Mouse (Mus musculus) intestine, embryonic 14.5 days (tissue): ENCODE data around the gene Tmem198b. TPM values are rescaled to one million over a fixed set of nuclear protein-coding genes. Genes with fewer than 3 reads are reported as not detected.

Experiments
- ATAC-seq: fragments of 200-750 bp; cut with Nextera tagmentation; replicated peaks from 2 replicates; pipeline ENCODE4 v1.8.0; 2017; ENCODE audit warnings: low read depth, moderate number of reproducible peaks, moderate TSS enrichment, moderate library complexity; ENCODE audit not compliant: low FRiP score, low TSS enrichment
- DNase-seq: peaks from one replicate; pipeline ENCODE4 v3.0.0-alpha.2; 2018; ENCODE audit warnings: low spot score
- H3K27ac ChIP-seq: fragments of 300-500 bp; sonication (generic); 2 replicates; pipeline ENCODE4 v1.5.1; 2014; ENCODE audit warnings: low read depth, mild to moderate bottlenecking, control low read depth
- H3K27me3 ChIP-seq: fragments of 300-500 bp; sonication (generic); replicated peaks from 2 replicates; pipeline ENCODE4 v1.6.1; 2014; ENCODE audit warnings: low read length, control low read depth; ENCODE audit not compliant: control insufficient read depth, insufficient read depth
- H3K36me3 ChIP-seq: fragments of 300-500 bp; sonication (generic); 2 replicates; pipeline ENCODE4 v1.6.1; 2014; ENCODE audit warnings: low read length, control low read depth; ENCODE audit not compliant: control insufficient read depth, insufficient read depth
- H3K4me1 ChIP-seq: fragments of 300-500 bp; sonication (generic); replicated peaks from 2 replicates; pipeline ENCODE4 v1.6.1; 2014; ENCODE audit warnings: low read length, control low read depth, mixed read lengths; ENCODE audit not compliant: control insufficient read depth, insufficient read depth
- H3K4me2 ChIP-seq: fragments of 300-500 bp; sonication (generic); 2 replicates; pipeline ENCODE4 v1.6.1; 2014; ENCODE audit warnings: low read length
- H3K4me3 ChIP-seq: fragments of 300-500 bp; sonication (generic); 2 replicates; pipeline ENCODE4 v1.5.1; 2014; ENCODE audit warnings: low read depth, low read length, control low read depth, mixed read lengths
- H3K9ac ChIP-seq: fragments of 300-500 bp; sonication (generic); 2 replicates; pipeline ENCODE4 v1.6.1; 2014; ENCODE audit warnings: mild to moderate bottlenecking, low read length
- H3K9me3 ChIP-seq: fragments of 300-500 bp; sonication (generic); 2 replicates; pipeline ENCODE4 v1.6.1; 2016; ENCODE audit warnings: low read length, control low read depth; ENCODE audit not compliant: control insufficient read depth
- WGBS: fragments of 180-500 bp; shearing (Covaris S2); extraction: QIAGEN DNeasy Blood & Tissue Kit; methylation state at CpG from one replicate; pipeline ENCODE4 v1.1.7; 2014; 5-methylcytosine and 5-hydroxymethylcytosine counted together
- polyA plus RNA-seq: library from polyadenylated mRNA; unstranded; fragments of >200 nt; fragmentation: Nextera tagmentation; extraction: Ambion mirVana; gene quantifications from 2 replicates; pipeline ENCODE4 v1.2.1, GENCODE M21; 2014

Tmem198b gene
- polyA plus RNA-seq, 1 experiment from 2014 or later = 13.2 TPM

DNA sequence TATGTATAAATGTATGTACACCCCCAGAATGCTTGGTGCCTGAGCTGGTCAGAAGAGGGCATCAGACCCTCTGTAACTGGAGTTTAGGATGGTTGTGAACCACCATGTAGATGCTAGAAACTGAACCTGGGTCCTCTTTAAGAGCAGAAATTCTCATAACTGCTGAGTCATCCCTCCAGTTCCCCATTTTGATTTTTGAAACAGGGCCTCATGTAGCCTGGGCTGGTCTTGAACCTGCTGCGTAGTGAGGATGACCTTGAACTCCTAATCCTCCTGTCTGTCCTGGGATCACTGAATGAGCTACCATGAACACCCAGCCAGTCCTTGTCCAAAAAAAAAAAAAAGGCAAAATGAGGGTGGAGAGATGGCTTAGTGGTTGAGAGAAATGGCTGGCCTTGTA is 10.9 kb downstream of the Tmem198b start:
- Histone ChIP-seq H3K9me3 (no peaks in the 10 kb centered on the region), H3K27me3 (no peaks in the 10 kb centered on the region), H3K36me3 (no peaks in the 10 kb centered on the region), H3K4me2 (no peak overlapping the region), H3K4me1 (no peaks in the 10 kb centered on the region), H3K27ac (no peak overlapping the region), H3K9ac (no peak overlapping the region), H3K4me3 (no peak overlapping the region)
- ATAC-seq = no peak
- DNase-seq = no peak
- 88% methylated on average over 1 of the region's 1 CpGs for WGBS

DNA sequence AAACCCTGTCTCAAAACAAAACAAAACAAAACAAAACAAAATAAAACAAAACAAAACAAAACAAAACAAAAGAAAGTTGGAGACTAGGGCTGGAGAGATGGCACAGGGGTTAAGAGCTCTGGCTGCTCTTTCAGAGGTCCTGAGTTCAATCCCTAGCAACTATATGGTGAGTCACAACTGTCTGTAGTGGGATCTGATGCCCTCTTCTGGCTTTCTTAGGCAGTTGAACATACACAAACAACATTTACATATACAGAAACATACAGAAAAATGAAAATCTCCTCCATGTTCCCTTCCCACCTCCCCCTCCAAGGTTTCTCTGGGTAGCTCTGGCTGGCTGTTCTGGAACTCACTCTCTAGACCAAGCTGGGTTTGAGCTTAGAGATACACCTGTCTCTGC is 12.1 kb downstream of the Tmem198b start:
- Histone ChIP-seq H3K4me1 (no peaks in the 10 kb centered on the region), H3K9ac (no peak overlapping the region), H3K9me3 (no peaks in the 10 kb centered on the region), H3K4me2 (no peak overlapping the region), H3K27me3 (no peaks in the 10 kb centered on the region), H3K36me3 (no peaks in the 10 kb centered on the region), H3K4me3 (no peak overlapping the region), H3K27ac (no peak overlapping the region)
- DNase-seq (no peak), ATAC-seq (no peak)

DNA sequence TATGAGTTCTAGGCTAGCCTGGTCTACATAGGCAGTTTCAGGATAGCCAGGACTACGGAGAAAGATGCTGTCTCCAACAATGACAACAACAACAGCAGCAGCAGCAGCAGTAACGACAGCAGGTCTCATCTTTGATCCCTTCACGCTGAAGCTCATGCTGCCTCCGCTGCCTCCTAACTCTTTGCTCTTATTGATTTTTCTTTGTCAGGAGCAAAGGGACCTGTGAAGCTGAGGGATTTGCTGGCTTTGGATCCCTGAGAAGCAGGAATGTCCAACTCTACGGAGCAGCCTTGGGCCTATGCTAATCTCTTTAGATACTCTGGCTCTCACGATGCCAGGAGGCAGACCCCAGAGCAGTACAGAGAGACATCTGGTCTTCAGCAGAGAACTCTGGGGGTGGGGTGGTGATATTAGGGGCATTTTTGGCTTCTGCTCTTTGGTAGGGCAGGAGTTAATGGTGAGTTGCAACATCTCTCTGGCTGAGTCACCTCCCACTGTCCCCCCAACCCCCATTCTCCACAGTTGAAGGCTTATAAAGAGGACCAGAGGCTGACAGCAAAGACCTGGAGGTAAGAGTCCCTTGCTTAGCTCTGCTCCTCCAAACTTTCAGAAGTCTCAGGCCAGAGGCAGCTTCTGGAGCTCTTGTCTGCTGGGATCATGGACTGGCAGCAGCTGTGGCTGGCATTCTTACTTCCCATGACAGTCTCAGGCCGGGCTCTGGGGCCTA is 13.6 kb downstream of the Tmem198b start, which contains the start of gene Mmp19:
Mmp19 (plus strand) TSS at position 513 of the 727 bp plus-strand sequence.
- H3K4me1 ChIP-seq = no peaks in the 10 kb centered on the region
- no peaks in the 10 kb centered on the region for H3K9me3 ChIP-seq
- H3K4me2 ChIP-seq = no peak within 1 kb of the TSS
- no peak within 1 kb of the TSS for H3K27ac ChIP-seq
- no peak within 1 kb of the TSS for H3K4me3 ChIP-seq
- ATAC-seq (no peak), DNase-seq (no peak)
- no peaks in the 10 kb centered on the region for H3K27me3 ChIP-seq
- no peaks in the 10 kb centered on the region for H3K36me3 ChIP-seq
- H3K9ac ChIP-seq = no peak within 1 kb of the TSS
- 64% methylated on average over 7 of the region's 7 CpGs for WGBS

DNA sequence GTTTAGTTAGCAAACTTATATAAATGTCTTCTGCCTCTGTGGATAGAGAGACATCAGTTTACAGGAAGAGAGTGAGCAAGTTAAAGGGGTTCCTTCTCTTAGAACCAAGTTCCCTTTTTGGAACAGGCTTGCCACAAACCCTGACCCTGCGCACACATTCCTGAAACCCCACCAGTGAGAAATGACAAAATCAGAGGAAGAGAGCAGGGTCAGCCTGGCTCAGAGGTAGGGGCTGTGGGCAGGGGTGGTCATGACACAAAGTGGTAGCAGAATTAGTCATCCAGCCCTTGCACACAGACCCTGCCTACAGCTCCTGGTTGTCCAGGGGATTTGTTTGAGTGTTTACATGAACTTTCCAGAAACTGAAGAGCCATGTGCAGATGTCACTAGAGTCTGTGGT is 24.0 kb downstream of the Tmem198b start:
- H3K27ac ChIP-seq = peak overlapping the region; percentile 38; the same call in 1 of the 2 replicates
- ATAC-seq = no peak
- H3K36me3 ChIP-seq = no peaks in the 10 kb centered on the region
- H3K9me3 ChIP-seq = no peaks in the 10 kb centered on the region
- no peak overlapping the region for H3K4me2 ChIP-seq
- DNase-seq = no peak
- no peak overlapping the region for H3K9ac ChIP-seq
- WGBS = 95% methylated on average over 1 of the region's 1 CpGs
- H3K4me1 ChIP-seq = peaks cover 10% of the 10 kb centered on the region
- no peaks in the 10 kb centered on the region for H3K27me3 ChIP-seq
- H3K4me3 ChIP-seq = no peak overlapping the region

DNA sequence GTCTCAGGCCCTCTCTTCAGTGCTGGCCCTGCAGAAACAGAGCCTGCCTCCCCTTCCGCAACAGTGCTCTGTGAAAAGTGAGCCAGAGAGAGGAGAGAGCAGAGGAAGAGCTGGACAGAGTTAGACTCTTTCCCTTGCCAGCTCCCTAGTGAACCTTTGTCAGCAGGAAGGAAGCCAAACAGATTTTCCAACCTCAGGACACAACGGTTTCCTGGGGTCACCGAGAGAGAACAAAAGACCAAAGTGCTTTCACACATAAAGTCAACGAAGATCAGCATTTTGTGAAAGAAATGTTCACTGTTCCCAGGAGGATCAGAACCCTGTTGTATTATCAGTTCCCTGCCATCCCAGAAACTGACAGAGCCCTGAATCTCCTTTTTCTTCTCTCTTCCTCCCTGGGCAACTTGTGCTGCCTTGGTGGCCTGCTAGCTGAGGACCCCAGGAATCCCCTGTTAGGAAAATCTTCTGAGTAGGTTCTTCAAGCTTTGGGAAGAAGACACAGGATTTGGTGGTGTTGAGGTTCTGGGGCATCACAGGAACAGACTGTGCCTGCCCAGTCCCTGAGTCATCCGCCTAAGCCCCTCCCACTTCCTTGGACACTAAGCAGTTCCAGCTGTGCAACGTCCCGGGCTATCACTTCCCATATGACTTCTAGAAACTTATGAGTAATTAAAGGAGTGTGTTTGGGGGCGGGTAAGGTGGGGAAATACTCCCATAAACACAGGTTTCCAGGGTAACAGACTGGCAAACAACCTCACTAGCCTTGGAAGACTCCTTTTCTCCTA is 25.0 kb downstream of the Tmem198b start:
- H3K9ac ChIP-seq = no peak overlapping the region
- H3K4me3 ChIP-seq = no peak overlapping the region
- 0 out of 2 replicates have a peak overlapping the region, but pooled peaks have one; percentile 2 for H3K4me2 ChIP-seq
- no peaks in the 10 kb centered on the region for H3K36me3 ChIP-seq
- H3K4me1 ChIP-seq = peaks cover 10% of the 10 kb centered on the region
- ATAC-seq (peak; percentile 85), DNase-seq (peak; percentile 74)
- no peaks in the 10 kb centered on the region for H3K9me3 ChIP-seq
- 25% methylated on average over 8 of the region's 8 CpGs for WGBS
- H3K27ac ChIP-seq = peak overlapping the region; percentile 80
- H3K27me3 ChIP-seq = no peaks in the 10 kb centered on the region

DNA sequence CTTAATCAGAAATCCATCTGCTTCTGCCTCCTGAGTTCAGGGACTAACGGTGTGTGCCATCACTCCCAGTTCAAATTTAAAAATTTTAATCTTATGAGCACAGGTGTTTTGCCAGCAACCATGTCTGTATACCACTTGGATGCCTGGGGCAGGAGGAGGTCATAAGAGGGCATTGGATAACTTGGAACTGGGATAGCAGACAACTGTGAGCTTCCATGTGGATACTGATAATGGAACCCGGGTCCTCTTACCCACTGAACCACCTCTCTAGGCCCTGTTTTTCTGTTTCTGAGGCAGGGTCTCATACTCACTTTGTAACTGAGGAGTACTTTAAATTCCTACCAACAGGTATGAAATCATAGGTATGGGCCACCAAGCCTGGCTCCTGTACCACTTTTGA is 25.7 kb downstream of the Tmem198b start:
- 89% methylated on average over 2 of the region's 2 CpGs for WGBS
- DNase-seq (no peak), ATAC-seq (no peak)
- Histone ChIP-seq H3K36me3 (no peaks in the 10 kb centered on the region), H3K4me2 (no peak overlapping the region), H3K9ac (no peak overlapping the region), H3K27me3 (no peaks in the 10 kb centered on the region), H3K27ac (peak overlapping the region; percentile 80; the same call in 1 of the 2 replicates), H3K4me3 (no peak overlapping the region), H3K4me1 (peaks cover 10% of the 10 kb centered on the region), H3K9me3 (no peaks in the 10 kb centered on the region)

DNA sequence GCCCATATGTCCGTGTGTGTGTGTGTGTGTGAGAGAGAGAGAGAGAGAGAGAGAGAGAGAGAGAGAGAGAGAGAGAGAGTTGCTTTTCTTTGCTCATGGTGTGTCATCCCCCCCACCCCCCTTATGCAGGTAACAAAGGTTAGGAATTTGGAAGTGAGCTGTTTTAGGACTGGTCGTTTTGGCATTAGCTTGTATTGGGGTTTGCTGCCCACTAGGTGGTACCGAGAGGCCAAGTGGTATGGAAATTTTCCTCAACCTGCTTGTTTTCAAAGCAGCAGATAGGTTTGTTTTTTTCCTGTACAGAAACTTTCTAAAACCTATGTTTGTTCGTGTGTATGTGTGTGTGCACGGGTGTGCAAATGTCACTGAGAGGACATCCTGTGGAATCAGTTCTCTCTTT is 30.5 kb downstream of the Tmem198b start:
- Histone ChIP-seq H3K9ac (no peak overlapping the region), H3K36me3 (no peaks in the 10 kb centered on the region), H3K27ac (no peak overlapping the region), H3K4me2 (no peak overlapping the region), H3K4me3 (no peak overlapping the region), H3K9me3 (no peaks in the 10 kb centered on the region), H3K27me3 (no peaks in the 10 kb centered on the region), H3K4me1 (peaks cover under 1% of the 10 kb centered on the region; the same call in 1 of the 2 replicates)
- 24% methylated on average over 5 of the region's 5 CpGs for WGBS
- ATAC-seq (no peak), DNase-seq (no peak)

DNA sequence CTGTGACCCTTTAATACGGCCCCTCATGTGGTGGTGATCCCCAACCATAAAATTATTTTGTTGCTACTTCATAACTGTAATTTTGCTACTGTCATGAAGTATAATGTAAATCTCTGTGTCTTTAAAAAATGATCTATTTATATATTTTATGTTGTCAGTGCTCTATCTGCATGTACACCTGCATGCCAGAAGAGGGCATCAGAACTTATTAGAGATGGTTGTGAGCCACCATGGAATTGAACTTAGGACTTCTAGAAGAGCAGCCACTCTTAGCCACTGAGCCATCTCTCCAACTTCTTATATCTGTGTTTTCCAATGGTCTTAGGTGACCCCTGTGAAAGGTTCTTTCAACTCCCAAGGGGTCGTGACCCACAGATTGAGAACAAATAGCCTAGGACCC is 31.3 kb downstream of the Tmem198b start:
- no peaks in the 10 kb centered on the region for H3K9me3 ChIP-seq
- no peak overlapping the region for H3K9ac ChIP-seq
- H3K27me3 ChIP-seq = no peaks in the 10 kb centered on the region
- DNase-seq (no peak), ATAC-seq (no peak)
- no peak overlapping the region for H3K4me2 ChIP-seq
- H3K36me3 ChIP-seq = no peaks in the 10 kb centered on the region
- WGBS = 80% methylated on average over 2 of the region's 2 CpGs
- H3K4me1 ChIP-seq = no peaks in the 10 kb centered on the region
- H3K4me3 ChIP-seq = no peak overlapping the region
- no peak overlapping the region for H3K27ac ChIP-seq
